Mouse (Mus musculus): Measurements from ENCODE around the gene Abca6.

Gene Abca6

GRCm38 (mm10) chr11:110196561-110197306 lies 54.8 kb downstream of the Abca6 start:
- no peak for DNase-seq (ENCODE audit: low spot score)

GRCm38 (mm10) chr11:110195310-110195709 lies 56.3 kb downstream of the Abca6 start:
- DNase-seq (ENCODE audit: low spot score), result no peak

- DNase-seq (ENCODE audit: low spot score), result no peak
These were observed 80.4 kb downstream of the Abca6 start for GRCm38 (mm10) chr11:110171212-110171611.

- no peak for DNase-seq (ENCODE audit: low spot score)
These were observed 83.9 kb downstream of the Abca6 start, which contains the start of gene Abca9 for GRCm38 (mm10) chr11:110167459-110168251. Abca9 (minus strand) TSS chr11:110168196.

- no peak for DNase-seq (ENCODE audit: low spot score)
These were observed 85.8 kb downstream of the Abca6 start for GRCm38 (mm10) chr11:110165822-110166221.

GRCm38 (mm10) chr11:110165409-110165808 lies 86.2 kb downstream of the Abca6 start:
- no peak for DNase-seq (ENCODE audit: low spot score)

GRCm38 (mm10) chr11:110157059-110157458 lies 94.5 kb downstream of the Abca6 start:
- no peak for DNase-seq (ENCODE audit: low spot score)

- DNase-seq (ENCODE audit: low spot score), result no peak
These were observed 95.6 kb downstream of the Abca6 start for GRCm38 (mm10) chr11:110155985-110156384.

GRCm38 (mm10) chr11:110147640-110148039 lies 103.9 kb downstream of the Abca6 start:
- DNase-seq (ENCODE audit: low spot score), result no peak

GRCm38 (mm10) chr11:110145421-110145820 lies 106.2 kb downstream of the Abca6 start:
- DNase-seq (ENCODE audit: low spot score), result no peak

GRCm38 (mm10) chr11:110130760-110131159 lies 120.8 kb downstream of the Abca6 start:
- no peak for DNase-seq (ENCODE audit: low spot score)

Data from MN1 (cell line).